Mouse (Mus musculus) cerebellum, adult 2 months (tissue): ENCODE data around the gene Lrrc49.

ENCODE experiments used
- CTCF ChIP-seq: fragments of 200-500 bp; IDR thresholded peaks from 2 replicates; pipeline ENCODE4 v1.5.1; 2011; ENCODE audit warnings: low read depth, mild to moderate bottlenecking, control low read depth, low read length, moderate library complexity, borderline replicate concordance; ENCODE audit not compliant: insufficient read depth
- POLR2A ChIP-seq: fragments of 200-500 bp; IDR thresholded peaks from 2 replicates; pipeline ENCODE4 v1.6.1; 2011; ENCODE audit warnings: low read length, control low read depth, borderline replicate concordance; ENCODE audit not compliant: insufficient read depth

DNA sequence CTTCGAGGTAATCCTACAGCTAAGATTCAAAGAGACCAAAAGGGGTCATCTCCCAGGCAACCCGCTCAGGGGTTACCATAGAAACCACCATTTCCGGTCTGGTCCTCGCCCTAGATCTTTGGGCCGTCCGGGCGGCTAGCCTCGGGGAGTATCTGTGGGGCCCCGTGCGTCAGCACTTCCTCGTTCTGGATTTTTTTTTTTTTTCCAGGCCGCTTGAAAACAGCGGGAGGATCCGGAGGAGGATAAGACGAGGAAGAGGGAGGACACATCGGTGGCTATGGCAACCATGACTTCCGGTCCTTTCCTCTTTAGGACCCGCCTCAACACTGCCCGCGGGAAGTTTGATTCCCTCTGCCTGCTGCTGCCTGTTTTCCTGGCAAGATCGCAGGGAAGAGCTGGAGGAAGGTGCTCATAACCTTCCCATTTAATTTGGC lies at the start of gene Lrrc49:
- TF ChIP-seq CTCF (no peak), POLR2A (no peak)
